Mouse (Mus musculus) C2C12 (cell line): ENCODE results near the gene Klhdc2.

Experiments
- CEBPB ChIP-seq: IDR thresholded peaks from one replicate; pipeline ENCODE4 v1.6.1; 2011; ENCODE audit warnings: low read depth, mild to moderate bottlenecking, control low read depth, moderate library complexity
- CTCF ChIP-seq: IDR thresholded peaks from one replicate; pipeline ENCODE4 v1.5.1; 2011; ENCODE audit not compliant: control insufficient read depth, insufficient read depth, insufficient read length
- FOSL1 ChIP-seq: IDR thresholded peaks from one replicate; pipeline ENCODE4 v1.8.0; 2011; ENCODE audit warnings: mild to moderate bottlenecking, low read length; ENCODE audit not compliant: poor library complexity, insufficient read depth, severe bottlenecking
- MYOG ChIP-seq: IDR thresholded peaks from one replicate; pipeline ENCODE4 v1.6.1; 2011; ENCODE audit not compliant: control insufficient read depth, insufficient read length; ENCODE audit errors: extremely low read depth
- USF1 ChIP-seq: IDR thresholded peaks from one replicate; pipeline ENCODE4 v1.6.1; 2011; ENCODE audit warnings: low read depth, mild to moderate bottlenecking, control low read depth, moderate library complexity

- TF ChIP-seq CTCF (no peak), MYOG (no peak), CEBPB (no peak), FOSL1 (no peak), USF1 (no peak)
These were observed 60.8 kb downstream of the Klhdc2 start for GRCm38 (mm10) chr12:69357300-69357646.
